Mouse (Mus musculus) heart, postnatal 0 days (tissue): ENCODE results near the gene 3110082J24Rik. TPM values are rescaled to one million over a fixed set of nuclear protein-coding genes. Genes with fewer than 3 reads are reported as not detected.
"Not testable (repeated sequence)": the region's sequence is repeated elsewhere in the genome, so short reads cannot be mapped to it uniquely, and the experiment has no call there.

Experiments used
- ATAC-seq: fragments of 200-750 bp; cut with Nextera tagmentation; 2 replicates; pipeline ENCODE4 v1.8.0; 2017; ENCODE audit warnings: low read depth, moderate number of reproducible peaks, moderate library complexity; ENCODE audit not compliant: insufficient read depth
- DNase-seq: peaks from one replicate; pipeline ENCODE4 v3.0.0-alpha.2; 2016; ENCODE audit warnings: low spot score
- H3K27ac ChIP-seq: fragments of 300-500 bp; sonication (generic); 2 replicates; pipeline ENCODE4 v1.5.1; 2014; ENCODE audit warnings: low read depth, mild to moderate bottlenecking
- H3K27me3 ChIP-seq: fragments of 300-500 bp; sonication (generic); 2 replicates; pipeline ENCODE4 v1.6.1; 2014; ENCODE audit warnings: low read length, mixed read lengths; ENCODE audit not compliant: control insufficient read depth, insufficient read depth
- H3K36me3 ChIP-seq: fragments of 300-500 bp; sonication (generic); replicated peaks from 2 replicates; pipeline ENCODE4 v1.6.1; 2014; ENCODE audit warnings: low read length, mixed read lengths; ENCODE audit not compliant: control insufficient read depth, insufficient read depth
- H3K4me1 ChIP-seq: fragments of 300-500 bp; sonication (generic); 2 replicates; pipeline ENCODE4 v1.6.1; 2014; ENCODE audit warnings: antibody characterized with exemption; ENCODE audit not compliant: control insufficient read depth, insufficient read depth
- H3K4me2 ChIP-seq: fragments of 300-500 bp; sonication (generic); 2 replicates; pipeline ENCODE4 v1.6.1; 2014; ENCODE audit warnings: low read depth, mild to moderate bottlenecking, low read length, moderate library complexity
- H3K4me3 ChIP-seq: fragments of 300-500 bp; sonication (generic); 2 replicates; pipeline ENCODE4 v1.5.1; 2014; ENCODE audit warnings: low read depth, low read length
- H3K9ac ChIP-seq: fragments of 300-500 bp; sonication (generic); replicated peaks from 2 replicates; pipeline ENCODE4 v1.6.1; 2014; ENCODE audit warnings: low read depth, low read length, mixed read lengths
- H3K9me3 ChIP-seq: fragments of 300-500 bp; sonication (generic); replicated peaks from 2 replicates; pipeline ENCODE4 v1.6.1; 2016; ENCODE audit warnings: low read length; ENCODE audit not compliant: control insufficient read depth
- CTCF ChIP-seq: IDR thresholded peaks from 2 replicates; pipeline ENCODE4 v1.5.1; 2016; ENCODE audit warnings: antibody characterized with exemption, control low read depth, low read depth
- EP300 ChIP-seq: IDR thresholded peaks from 2 replicates; pipeline ENCODE4 v1.6.1; 2016; ENCODE audit warnings: antibody characterized with exemption, low read depth
- WGBS: fragments of 180-500 bp; shearing (Covaris S2); extraction: QIAGEN DNeasy Blood & Tissue Kit; methylation state at CpG from one replicate; pipeline ENCODE4 v1.1.7; 2014; 5-methylcytosine and 5-hydroxymethylcytosine counted together
- polyA plus RNA-seq: library from polyadenylated mRNA; unstranded; fragments of >200 nt; fragmentation: Nextera tagmentation; extraction: Ambion mirVana; gene quantifications from 2 replicates; pipeline ENCODE4 v1.2.1, GENCODE M21; 2015
- total RNA-seq: library from RNA; depleted of rRNA; stranded (reverse); fragments of >200 nt; gene quantifications from 2 replicates; pipeline ENCODE4 v1.2.3, GENCODE M21; 2014; ENCODE audit warnings: low replicate concordance

Gene 3110082J24Rik
- total and polyA plus RNA-seq, 2 experiments from 2014 or later, result not detected

DNA sequence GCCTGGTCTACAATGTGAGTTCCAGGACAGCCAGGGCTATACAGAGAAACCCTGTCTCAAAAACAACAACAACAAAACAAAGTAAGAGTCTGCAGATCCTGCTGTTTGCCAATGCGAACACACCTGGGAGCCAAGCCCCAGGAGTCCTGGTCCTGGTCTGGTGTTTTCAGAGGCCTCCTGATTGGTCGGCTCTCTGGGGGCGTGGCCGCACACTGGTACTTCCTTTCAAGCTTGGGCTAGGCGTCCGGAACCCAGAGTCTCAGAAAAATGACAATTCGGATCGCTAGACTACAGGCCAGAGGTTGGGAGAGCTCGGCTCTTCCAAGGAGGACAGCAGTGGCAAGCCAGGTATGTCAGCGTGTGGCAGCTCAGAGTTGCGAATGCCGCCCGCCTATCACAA, 13.2 kb downstream of the 3110082J24Rik start:
- H3K36me3 ChIP-seq, result no peaks in the 10 kb centered on the region
- no peak overlapping the region for H3K27ac ChIP-seq
- H3K4me1 ChIP-seq, result no peaks in the 10 kb centered on the region
- 46% methylated on average over 13 of the region's 13 CpGs for WGBS
- H3K9ac ChIP-seq, result no peak overlapping the region
- H3K4me3 ChIP-seq, result no peak overlapping the region
- no peak overlapping the region for H3K4me2 ChIP-seq
- H3K9me3 ChIP-seq, result no peaks in the 10 kb centered on the region
- no peak for DNase-seq
- ATAC-seq, result no peak
- TF ChIP-seq EP300, result no peak
- TF ChIP-seq CTCF, result no peak
- H3K27me3 ChIP-seq, result no peaks in the 10 kb centered on the region

DNA sequence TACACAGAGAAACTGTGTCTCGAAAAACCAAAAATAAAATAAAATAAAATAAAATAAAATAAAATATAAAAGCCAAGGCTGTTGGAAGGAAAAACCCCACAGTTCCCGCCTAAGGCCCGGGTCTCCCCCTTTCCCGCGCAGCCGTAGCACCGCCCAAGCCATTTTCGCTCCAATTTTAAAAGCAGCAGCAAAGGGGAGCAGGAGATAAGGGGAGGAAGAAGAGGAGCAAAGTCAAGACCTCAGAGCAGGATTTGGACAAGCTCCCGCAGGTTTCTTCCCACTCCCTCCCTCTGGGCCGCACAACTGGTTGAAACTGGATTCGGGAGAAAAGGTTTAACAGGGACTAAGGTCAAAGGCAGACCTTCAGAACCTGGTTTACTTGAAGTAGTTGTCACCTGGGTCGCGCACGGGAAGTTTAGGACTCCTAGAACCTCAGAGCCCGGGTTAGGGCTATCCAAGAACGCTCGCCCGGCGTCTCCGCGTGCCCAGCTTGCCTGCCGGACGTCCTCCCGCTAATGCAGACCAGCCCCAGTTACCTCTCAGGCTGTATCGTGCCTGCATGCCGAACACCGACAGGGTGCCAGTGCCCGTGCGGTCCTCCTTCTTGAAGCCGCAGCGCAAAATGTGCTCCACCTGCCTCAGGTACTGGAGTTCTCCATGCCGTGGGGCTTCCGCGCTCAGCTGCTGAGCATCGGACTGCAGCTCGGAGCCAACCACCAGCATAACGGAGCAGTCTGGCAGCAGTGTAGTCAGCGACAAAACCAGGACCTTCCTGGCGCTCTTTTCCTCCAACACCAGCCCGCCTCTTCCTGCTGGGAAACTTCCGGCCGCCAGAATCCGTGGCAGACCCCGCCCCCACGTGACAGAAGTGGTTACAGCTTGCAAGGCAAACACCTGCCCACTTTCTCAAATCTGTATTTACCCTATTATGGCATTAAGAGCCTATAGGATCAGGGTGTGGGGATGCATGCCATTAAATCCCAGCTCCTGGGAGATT, 32.8 kb downstream of the 3110082J24Rik start, which contains the start of gene Tyms:
TSS of gene Tyms (minus strand) at position 793 of the 997 bp plus-strand sequence.
- peak within 1 kb of the TSS; percentile 71 for H3K4me3 ChIP-seq
- no peak for TF ChIP-seq CTCF
- TF ChIP-seq EP300, result no peak

DNA sequence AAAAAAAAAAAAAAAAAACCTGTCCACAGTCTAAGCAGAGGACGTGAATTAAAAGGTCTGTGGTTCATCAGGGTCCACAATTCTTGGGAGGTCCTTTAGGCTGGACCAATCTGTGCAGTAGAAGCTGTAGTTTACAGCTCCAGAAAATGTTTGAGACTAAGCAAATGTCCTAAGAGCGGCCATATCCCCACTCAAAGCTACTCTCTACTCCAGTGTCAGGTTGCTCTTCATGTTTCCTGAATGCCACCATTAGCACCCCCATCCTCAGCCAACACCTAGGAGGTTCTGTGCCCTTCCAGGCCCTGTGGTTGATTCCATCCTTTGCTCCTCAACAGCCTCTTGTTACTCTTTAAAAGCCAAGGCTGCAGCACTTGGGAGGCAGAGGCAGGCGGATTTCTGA, 33.5 kb downstream of the 3110082J24Rik start:
- 39% methylated on average over 3 of the region's 3 CpGs for WGBS
- H3K4me2 ChIP-seq, result peak overlapping the region; percentile 95
- peak overlapping the region; percentile 67; the same call in 1 of the 2 replicates for H3K9ac ChIP-seq
- ATAC-seq (no peak), DNase-seq (no peak)
- no peak overlapping the region for H3K27ac ChIP-seq
- no peak for TF ChIP-seq CTCF
- no peak for TF ChIP-seq EP300
- H3K4me3 ChIP-seq, result peak overlapping the region; percentile 71
- H3K4me1 ChIP-seq, result 0 out of 2 replicates have a peak, but pooled peaks cover 12% of the 10 kb centered on the region
- no peaks in the 10 kb centered on the region for H3K27me3 ChIP-seq
- H3K36me3 ChIP-seq, result peaks cover 26% of the 10 kb centered on the region
- H3K9me3 ChIP-seq, result no peaks in the 10 kb centered on the region

More for the DNA sequence above, 32.8 kb downstream of the 3110082J24Rik start, which contains the start of gene Tyms:
- ATAC-seq (peak; percentile 93), DNase-seq (peak; percentile 76)
- no peaks in the 10 kb centered on the region for H3K9me3 ChIP-seq
- H3K4me1 ChIP-seq, result 0 out of 2 replicates have a peak, but pooled peaks cover 12% of the 10 kb centered on the region
- under 1% methylated on average over 45 of the region's 45 CpGs for WGBS
- no peaks in the 10 kb centered on the region for H3K27me3 ChIP-seq
- H3K27ac ChIP-seq, result peak within 1 kb of the TSS; percentile 74
- H3K4me2 ChIP-seq, result peak within 1 kb of the TSS; percentile 95
- peak within 1 kb of the TSS; percentile 67 for H3K9ac ChIP-seq
- peaks cover 18% of the 10 kb centered on the region; the same call in 1 of the 2 replicates for H3K36me3 ChIP-seq

DNA sequence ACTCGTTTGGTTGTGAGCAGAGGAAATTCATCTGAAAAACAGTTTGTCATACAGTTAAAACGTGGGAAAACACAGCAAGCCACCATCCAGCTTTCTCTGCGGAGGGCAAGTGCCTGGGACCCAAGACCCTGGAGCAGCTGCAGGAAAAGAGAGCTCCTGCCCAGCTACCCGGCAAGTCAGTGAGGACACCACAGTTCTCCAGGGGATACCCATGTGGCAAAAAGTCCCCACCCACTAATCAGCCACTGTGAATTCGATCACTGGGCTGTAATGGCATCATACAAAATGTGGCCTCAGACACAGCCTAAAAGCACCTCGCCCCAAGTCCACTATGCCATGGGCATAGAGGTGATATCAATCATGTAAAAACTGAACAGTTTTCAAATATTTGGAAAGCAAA, 34.2 kb downstream of the 3110082J24Rik start:
- no peak for ATAC-seq

DNA sequence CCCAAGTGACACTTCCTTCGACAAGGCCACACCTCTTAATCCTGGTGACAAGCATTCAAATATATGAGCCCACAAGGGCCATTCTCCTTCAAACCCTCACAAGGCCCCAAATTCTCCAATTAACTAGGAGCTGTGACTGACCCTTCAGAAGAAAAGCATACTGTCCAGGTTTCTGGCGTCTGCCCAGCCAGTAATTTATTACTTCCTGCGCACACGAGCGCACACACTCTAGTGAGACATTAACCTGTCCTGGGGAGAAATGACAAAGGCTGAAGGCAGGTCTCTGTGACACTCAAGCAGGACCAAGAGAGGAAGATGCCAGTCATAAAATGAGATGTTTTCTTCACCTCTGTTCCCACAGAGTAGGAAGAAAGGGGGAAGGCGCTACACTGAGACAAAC, 38.2 kb downstream of the 3110082J24Rik start:
- ATAC-seq (no peak), DNase-seq (no peak)
- WGBS, result 87% methylated on average over 6 of the region's 6 CpGs
- Histone ChIP-seq H3K27ac (no peak overlapping the region), H3K4me2 (no peak overlapping the region), H3K9ac (no peak overlapping the region), H3K4me3 (no peak overlapping the region), H3K4me1 (0 out of 2 replicates have a peak, but pooled peaks cover 9% of the 10 kb centered on the region), H3K36me3 (peaks cover 64% of the 10 kb centered on the region), H3K9me3 (no peaks in the 10 kb centered on the region), H3K27me3 (no peaks in the 10 kb centered on the region)
- TF ChIP-seq EP300 (no peak), CTCF (no peak)

More for the DNA sequence above, 34.2 kb downstream of the 3110082J24Rik start:
- Histone ChIP-seq H3K27me3 (no peaks in the 10 kb centered on the region), H3K27ac (no peak overlapping the region), H3K4me1 (0 out of 2 replicates have a peak, but pooled peaks cover 12% of the 10 kb centered on the region), H3K9ac (no peak overlapping the region), H3K4me2 (peak overlapping the region; percentile 95; the same call in 1 of the 2 replicates), H3K9me3 (no peaks in the 10 kb centered on the region), H3K36me3 (peaks cover 31% of the 10 kb centered on the region), H3K4me3 (peak overlapping the region; percentile 71; the same call in 1 of the 2 replicates)
- no peak for TF ChIP-seq EP300
- TF ChIP-seq CTCF, result no peak
- no peak for DNase-seq
- WGBS, result 72% methylated on average over 6 of the region's 6 CpGs

DNA sequence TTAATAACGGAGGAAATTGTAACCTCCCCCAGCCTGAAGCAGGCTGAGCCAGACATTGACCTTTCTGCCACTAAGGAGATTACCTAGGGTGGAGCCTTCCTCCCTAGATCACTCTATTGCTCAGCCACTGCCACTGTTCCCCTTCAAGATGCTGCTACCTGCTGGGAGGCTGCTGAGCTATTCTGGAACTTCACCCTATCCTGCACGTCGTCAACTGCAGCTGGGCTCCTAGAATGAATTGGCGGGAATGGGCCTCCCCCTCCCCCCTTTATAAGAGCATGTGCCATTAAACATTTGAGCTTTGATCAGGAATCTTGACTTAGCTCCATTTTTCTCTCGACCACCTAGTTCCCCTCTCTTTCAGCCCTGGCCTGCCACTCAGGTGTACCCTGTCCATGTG, 46.3 kb downstream of the 3110082J24Rik start:
- 76% methylated on average over 5 of the region's 5 CpGs for WGBS
- H3K9me3 ChIP-seq, H3K9ac ChIP-seq, DNase-seq, H3K4me3 ChIP-seq, H3K4me2 ChIP-seq, H3K4me1 ChIP-seq, ATAC-seq, H3K27me3 ChIP-seq, H3K27ac ChIP-seq: not testable (repeated sequence)
- peaks cover 42% of the 10 kb centered on the region for H3K36me3 ChIP-seq
